Mouse (Mus musculus) embryonic facial prominence, embryonic 12.5 days (tissue): ENCODE results near the gene Ttc16. TPM values are rescaled to one million over a fixed set of nuclear protein-coding genes. Genes with fewer than 3 reads are reported as not detected.

Experiments
- ATAC-seq: fragments of 200-750 bp; cut with Nextera tagmentation; 2 replicates; pipeline ENCODE4 v1.8.0; 2017; ENCODE audit not compliant: insufficient number of reproducible peaks, insufficient read depth, low FRiP score, low TSS enrichment
- H3K27ac ChIP-seq: fragments of 300-500 bp; sonication (generic); 2 replicates; pipeline ENCODE4 v1.5.1; 2016; ENCODE audit warnings: mild to moderate bottlenecking
- H3K27me3 ChIP-seq: fragments of 300-500 bp; sonication (generic); 2 replicates; pipeline ENCODE4 v1.6.1; 2016; ENCODE audit warnings: mild to moderate bottlenecking, moderate library complexity
- H3K36me3 ChIP-seq: fragments of 300-500 bp; sonication (generic); 2 replicates; pipeline ENCODE4 v1.6.1; 2016; ENCODE audit warnings: mild to moderate bottlenecking
- H3K4me1 ChIP-seq: fragments of 300-500 bp; sonication (generic); 2 replicates; pipeline ENCODE4 v1.6.1; 2016
- H3K4me2 ChIP-seq: fragments of 300-500 bp; sonication (generic); replicated peaks from 2 replicates; pipeline ENCODE4 v1.6.1; 2016; ENCODE audit warnings: mild to moderate bottlenecking, moderate library complexity
- H3K4me3 ChIP-seq: fragments of 300-500 bp; sonication (generic); 2 replicates; pipeline ENCODE4 v1.5.1; 2016; ENCODE audit warnings: mild to moderate bottlenecking
- H3K9ac ChIP-seq: fragments of 300-500 bp; sonication (generic); 2 replicates; pipeline ENCODE4 v1.6.1; 2016; ENCODE audit warnings: mild to moderate bottlenecking, moderate library complexity
- H3K9me3 ChIP-seq: fragments of 300-500 bp; sonication (generic); 2 replicates; pipeline ENCODE4 v1.6.1; 2016; ENCODE audit warnings: mild to moderate bottlenecking, moderate library complexity
- WGBS: fragments of 180-500 bp; shearing (Covaris S2); methylation state at CpG from one replicate; pipeline ENCODE4 v1.1.7; 2016; 5-methylcytosine and 5-hydroxymethylcytosine counted together
- polyA plus RNA-seq: library from polyadenylated mRNA; unstranded; fragments of >200 nt; fragmentation: Nextera tagmentation; extraction: Ambion mirVana; gene quantifications from 2 replicates; pipeline ENCODE4 v1.2.1, GENCODE M21; 2016

The Ttc16 gene
- polyA plus RNA-seq, 1 experiment from 2014 or later = 0.23 TPM

DNA sequence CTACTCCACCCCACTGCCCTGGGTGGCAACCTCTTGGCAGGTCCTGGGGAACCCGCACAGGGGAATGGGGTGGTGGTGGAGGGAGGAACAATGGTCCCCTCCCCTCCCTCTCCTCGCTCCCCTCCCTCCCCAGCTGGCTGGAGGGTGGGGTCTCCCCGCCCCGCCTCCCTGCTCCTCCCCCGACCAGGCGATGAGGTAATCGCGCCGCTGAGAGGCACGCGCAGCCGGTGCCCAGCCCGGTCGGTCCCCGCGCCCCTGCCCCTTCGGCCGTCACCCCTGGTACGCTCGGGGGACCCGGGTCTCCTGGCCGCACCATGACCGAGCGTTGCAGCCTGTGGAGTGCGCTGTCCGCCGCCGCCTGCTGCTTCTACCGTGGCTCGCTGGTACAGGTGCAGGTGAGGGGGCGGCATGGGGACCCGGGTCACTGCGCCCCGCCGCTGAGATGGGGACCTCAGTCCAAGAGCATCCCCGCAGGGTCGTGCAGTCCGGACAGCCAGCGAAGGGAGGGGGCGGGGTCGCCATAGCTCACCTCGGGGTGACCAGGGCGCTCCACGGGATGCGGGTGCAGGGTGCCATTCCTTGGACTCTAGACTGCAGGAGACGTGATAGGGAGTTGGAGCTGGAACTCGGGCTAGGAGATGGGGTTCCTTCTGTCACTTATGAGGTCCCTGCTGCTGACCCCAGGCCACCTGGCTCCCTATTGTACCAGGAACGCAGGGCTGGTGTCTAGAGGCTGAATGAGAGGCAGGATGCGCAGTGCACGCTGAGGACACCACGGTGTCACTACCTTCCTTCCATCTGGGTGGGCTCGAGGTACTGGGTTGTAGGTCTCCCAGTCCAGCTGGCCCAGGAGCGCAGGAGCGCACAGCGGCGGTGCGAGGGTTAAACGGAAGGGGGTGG, 33.9 kb downstream of the Ttc16 start:
- Histone ChIP-seq H3K4me3 (peak overlapping the region; percentile 52), H3K27me3 (peaks cover 17% of the 10 kb centered on the region; the same call in 1 of the 2 replicates), H3K4me2 (peak overlapping the region; percentile 96), H3K9me3 (no peaks in the 10 kb centered on the region), H3K27ac (0 out of 2 replicates have a peak overlapping the region, but pooled peaks have one; percentile 5), H3K4me1 (peaks cover 18% of the 10 kb centered on the region), H3K36me3 (peaks cover 9% of the 10 kb centered on the region), H3K9ac (peak overlapping the region; percentile 46)
- peak; percentile 31; the same call in 1 of the 2 replicates for ATAC-seq
- 3% methylated on average over 50 of the region's 58 CpGs for WGBS

GRCm38 (mm10) chr2:32740916-32741272, 34.5 kb downstream of the Ttc16 start, which contains the start of gene 6330409D20Rik:
TSS of gene 6330409D20Rik (minus strand) at chr2:32741016.
- peaks cover 17% of the 10 kb centered on the region; the same call in 1 of the 2 replicates for H3K27me3 ChIP-seq
- ATAC-seq = no peak

GRCm38 (mm10) chr2:32739311-32739710, 36.1 kb downstream of the Ttc16 start:
- Histone ChIP-seq H3K9me3 (no peaks in the 10 kb centered on the region), H3K27ac (no peak overlapping the region), H3K4me3 (no peak overlapping the region), H3K36me3 (no peaks in the 10 kb centered on the region), H3K4me1 (peaks cover 27% of the 10 kb centered on the region), H3K4me2 (no peak overlapping the region), H3K9ac (no peak overlapping the region), H3K27me3 (peaks cover 17% of the 10 kb centered on the region; the same call in 1 of the 2 replicates)
- no peak for ATAC-seq
- WGBS = 79% methylated on average over 4 of the region's 4 CpGs

More at GRCm38 (mm10) chr2:32740916-32741272, 34.5 kb downstream of the Ttc16 start, which contains the start of gene 6330409D20Rik:
- Histone ChIP-seq H3K4me2 (peak within 1 kb of the TSS; percentile 96), H3K36me3 (peaks cover 3% of the 10 kb centered on the region), H3K9me3 (no peaks in the 10 kb centered on the region), H3K9ac (peak within 1 kb of the TSS; percentile 46), H3K4me1 (peaks cover 18% of the 10 kb centered on the region), H3K27ac (0 out of 2 replicates have a peak within 1 kb of the TSS, but pooled peaks have one; percentile 5), H3K4me3 (peak within 1 kb of the TSS; percentile 52)
- WGBS = 9% methylated on average over 11 of the region's 11 CpGs

- Histone ChIP-seq H3K27me3 (peaks cover 14% of the 10 kb centered on the region; the same call in 1 of the 2 replicates), H3K4me2 (no peak overlapping the region), H3K4me3 (no peak overlapping the region), H3K9me3 (no peaks in the 10 kb centered on the region), H3K27ac (0 out of 2 replicates have a peak overlapping the region, but pooled peaks have one; percentile 36), H3K4me1 (peaks cover 33% of the 10 kb centered on the region), H3K9ac (no peak overlapping the region), H3K36me3 (no peaks in the 10 kb centered on the region)
- 63% methylated on average over 6 of the region's 6 CpGs for WGBS
- ATAC-seq = no peak
Observed at GRCm38 (mm10) chr2:32737008-32737407, 38.4 kb downstream of the Ttc16 start.

DNA sequence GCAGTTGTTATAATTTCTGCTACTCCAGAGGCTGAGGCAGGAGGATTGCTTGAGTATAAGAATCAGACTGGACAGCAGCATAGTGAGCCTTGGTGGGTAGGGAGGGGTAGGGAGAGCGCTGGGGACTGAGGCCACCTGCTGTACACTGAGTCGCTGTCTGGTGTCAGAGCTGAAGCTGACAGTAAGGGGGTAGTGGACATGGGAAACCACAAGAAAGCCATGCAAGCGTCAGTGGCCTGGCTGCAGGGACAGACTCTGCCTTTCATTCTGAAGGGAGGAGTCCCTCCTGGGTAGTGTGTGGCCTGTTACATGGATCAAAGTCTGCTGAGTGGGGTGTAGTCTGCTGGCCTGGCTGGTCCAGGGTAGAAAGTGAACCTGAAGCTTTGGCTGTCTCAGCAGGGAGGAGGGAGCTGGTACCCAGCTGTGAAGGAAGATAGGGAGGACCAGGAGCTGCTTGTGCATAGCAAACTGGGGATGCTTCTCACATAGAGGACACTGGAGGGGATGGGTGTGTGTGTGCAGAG, 39.1 kb downstream of the Ttc16 start:
- 0 out of 2 replicates have a peak overlapping the region, but pooled peaks have one; percentile 36 for H3K27ac ChIP-seq

GRCm38 (mm10) chr2:32734933-32735332, 40.5 kb downstream of the Ttc16 start:
- 34% methylated on average over 4 of the region's 4 CpGs for WGBS
- ATAC-seq = no peak
- no peaks in the 10 kb centered on the region for H3K27me3 ChIP-seq
- H3K4me3 ChIP-seq = no peak overlapping the region
- H3K9ac ChIP-seq = no peak overlapping the region
- peaks cover 39% of the 10 kb centered on the region for H3K4me1 ChIP-seq
- no peak overlapping the region for H3K27ac ChIP-seq
- H3K9me3 ChIP-seq = no peaks in the 10 kb centered on the region
- H3K4me2 ChIP-seq = no peak overlapping the region
- H3K36me3 ChIP-seq = no peaks in the 10 kb centered on the region

More for the DNA sequence above, 39.1 kb downstream of the Ttc16 start:
- no peak for ATAC-seq
- no peak overlapping the region for H3K9ac ChIP-seq
- H3K4me1 ChIP-seq = peaks cover 33% of the 10 kb centered on the region
- 50% methylated on average over 3 of the region's 3 CpGs for WGBS
- H3K36me3 ChIP-seq = no peaks in the 10 kb centered on the region
- H3K4me3 ChIP-seq = no peak overlapping the region
- H3K4me2 ChIP-seq = no peak overlapping the region
- H3K9me3 ChIP-seq = no peaks in the 10 kb centered on the region
- peaks cover 8% of the 10 kb centered on the region; the same call in 1 of the 2 replicates for H3K27me3 ChIP-seq

- no peak for ATAC-seq
- no peak overlapping the region for H3K4me2 ChIP-seq
- no peaks in the 10 kb centered on the region for H3K9me3 ChIP-seq
- H3K4me1 ChIP-seq = peaks cover 44% of the 10 kb centered on the region
- no peaks in the 10 kb centered on the region for H3K27me3 ChIP-seq
- no peaks in the 10 kb centered on the region for H3K36me3 ChIP-seq
- no peak overlapping the region for H3K4me3 ChIP-seq
- peak overlapping the region; percentile 41; the same call in 1 of the 2 replicates for H3K27ac ChIP-seq
- no peak overlapping the region for H3K9ac ChIP-seq
- WGBS = 35% methylated on average over 4 of the region's 4 CpGs
Observed at GRCm38 (mm10) chr2:32734480-32734879, 41.0 kb downstream of the Ttc16 start.

- Histone ChIP-seq H3K4me3 (no peak overlapping the region), H3K4me2 (no peak overlapping the region)
- WGBS = 63% methylated on average over 6 of the region's 6 CpGs
Observed at GRCm38 (mm10) chr2:32732695-32733094, 42.7 kb downstream of the Ttc16 start.

GRCm38 (mm10) chr2:32731911-32732310, 43.5 kb downstream of the Ttc16 start:
- Histone ChIP-seq H3K4me1 (peaks cover 54% of the 10 kb centered on the region), H3K4me2 (no peak overlapping the region), H3K4me3 (no peak overlapping the region), H3K9ac (no peak overlapping the region), H3K27ac (peak overlapping the region; percentile 81), H3K36me3 (no peaks in the 10 kb centered on the region), H3K27me3 (no peaks in the 10 kb centered on the region), H3K9me3 (no peaks in the 10 kb centered on the region)
- 51% methylated on average over 4 of the region's 4 CpGs for WGBS
- no peak for ATAC-seq

More at GRCm38 (mm10) chr2:32732695-32733094, 42.7 kb downstream of the Ttc16 start:
- Histone ChIP-seq H3K9me3 (no peaks in the 10 kb centered on the region), H3K4me1 (peaks cover 54% of the 10 kb centered on the region), H3K27me3 (no peaks in the 10 kb centered on the region), H3K36me3 (no peaks in the 10 kb centered on the region), H3K27ac (no peak overlapping the region), H3K9ac (no peak overlapping the region)
- no peak for ATAC-seq

GRCm38 (mm10) chr2:32730854-32731253, 44.6 kb downstream of the Ttc16 start:
- Histone ChIP-seq H3K4me1 (peaks cover 54% of the 10 kb centered on the region), H3K27ac (peak overlapping the region; percentile 81), H3K4me2 (peak overlapping the region; percentile 28), H3K27me3 (no peaks in the 10 kb centered on the region), H3K9me3 (no peaks in the 10 kb centered on the region), H3K36me3 (no peaks in the 10 kb centered on the region), H3K4me3 (peak overlapping the region; percentile 9; the same call in 1 of the 2 replicates), H3K9ac (no peak overlapping the region)
- WGBS = 13% methylated on average over 11 of the region's 11 CpGs
- peak; percentile 54; the same call in 1 of the 2 replicates for ATAC-seq

- WGBS = 50% methylated on average over 4 of the region's 4 CpGs
- no peaks in the 10 kb centered on the region for H3K9me3 ChIP-seq
- no peaks in the 10 kb centered on the region for H3K27me3 ChIP-seq
- H3K4me2 ChIP-seq = peak overlapping the region; percentile 17
- peak overlapping the region; percentile 81; the same call in 1 of the 2 replicates for H3K27ac ChIP-seq
- peaks cover 47% of the 10 kb centered on the region for H3K4me1 ChIP-seq
- H3K36me3 ChIP-seq = no peaks in the 10 kb centered on the region
- H3K4me3 ChIP-seq = no peak overlapping the region
- no peak for ATAC-seq
- H3K9ac ChIP-seq = no peak overlapping the region
Observed at GRCm38 (mm10) chr2:32729547-32729946, 45.9 kb downstream of the Ttc16 start.
